ENCODE assay signal across 10 mouse cellular contexts in the genomic region with DNA sequence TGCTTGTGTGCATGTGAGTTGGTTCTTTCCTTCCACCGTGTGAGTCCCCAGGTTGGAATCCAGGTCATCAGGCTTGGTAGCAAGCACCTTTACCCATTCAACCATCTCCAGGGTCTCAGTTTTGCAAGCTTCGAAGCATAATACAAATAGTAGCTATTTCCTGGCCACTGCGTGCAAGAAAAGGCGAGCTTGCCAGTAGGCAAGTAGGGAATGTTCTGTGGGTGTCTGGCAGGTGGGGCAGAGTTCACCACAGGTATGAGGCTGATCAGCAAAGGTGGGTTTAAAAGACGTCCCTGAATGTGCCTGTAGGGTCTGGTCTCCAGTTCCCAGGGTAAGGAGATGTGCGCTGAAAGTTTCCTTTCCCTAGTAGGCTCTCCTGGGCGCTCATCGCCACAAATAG. TPM values are rescaled to one million over a fixed set of nuclear protein-coding genes. Genes with fewer than 3 reads are reported as not detected.
DNase-seq lines count a peak whose midpoint lies in the region; ATAC-seq lines count a peak whose summit lies in the region.
"Had no signal": no experiment of that assay in that cellular context is flagged by ENCODE, and none has a peak within 500 bp of the region (broad histone marks: within the 10 kb centered on the region; RNA-seq: fewer than 3 reads in every experiment).

No protein-coding gene starts in this region.

- H3K9me3 ChIP-seq in heart, embryonic 16.5 days (replicated peaks; ENCODE audit: control insufficient read depth, low read length), result no peaks in the 10 kb centered on the region
- H3K9me3 ChIP-seq in midbrain, embryonic 10.5 days (replicated peaks), result no peaks in the 10 kb centered on the region
- no peaks in the 10 kb centered on the region for H3K9me3 ChIP-seq in midbrain, embryonic 13.5 days
- no peaks in the 10 kb centered on the region for H3K9me3 ChIP-seq in limb, embryonic 12.5 days
- H3K9me3 ChIP-seq in stomach, embryonic 16.5 days (replicated peaks; ENCODE audit: control insufficient read depth, low read length), result no peaks in the 10 kb centered on the region
- H3K9me3 ChIP-seq: midbrain, embryonic 12.5 days had no signal

- WGBS in heart, embryonic 16.5 days, result 35% methylated on average over 8 of the region's 8 CpGs
- WGBS in midbrain, embryonic 10.5 days, result 45% methylated on average over 8 of the region's 8 CpGs
- 40% methylated on average over 8 of the region's 8 CpGs for WGBS in midbrain, embryonic 13.5 days
- 39% methylated on average over 8 of the region's 8 CpGs for WGBS in limb, embryonic 12.5 days
- WGBS in stomach, embryonic 16.5 days, result 39% methylated on average over 8 of the region's 8 CpGs

- peak overlapping the region; percentile 88 for H3K9ac ChIP-seq in heart, embryonic 16.5 days (ENCODE audit: low read length)
- H3K9ac ChIP-seq in midbrain, embryonic 13.5 days (replicated peaks), result no peak overlapping the region
- H3K9ac ChIP-seq in limb, embryonic 12.5 days (replicated peaks), result no peak overlapping the region
- H3K9ac ChIP-seq in stomach, embryonic 16.5 days (ENCODE audit: low read length), result peak overlapping the region; percentile 81
- H3K9ac ChIP-seq: midbrain, embryonic 12.5 days had no signal

- peaks cover 10% of the 10 kb centered on the region for H3K27me3 ChIP-seq in heart, embryonic 16.5 days (ENCODE audit: control insufficient read depth, insufficient read depth, low read length)
- H3K27me3 ChIP-seq in midbrain, embryonic 10.5 days (ENCODE audit: low read depth, poor library complexity, severe bottlenecking), result peaks cover 81% of the 10 kb centered on the region
- peaks cover 73% of the 10 kb centered on the region for H3K27me3 ChIP-seq in midbrain, embryonic 13.5 days
- peaks cover 73% of the 10 kb centered on the region for H3K27me3 ChIP-seq in limb, embryonic 12.5 days
- peaks cover 12% of the 10 kb centered on the region for H3K27me3 ChIP-seq in stomach, embryonic 16.5 days (ENCODE audit: control insufficient read depth, insufficient read depth, low read length)

- H3K4me2 ChIP-seq in heart, embryonic 16.5 days (ENCODE audit: low read depth, low read length), result peak overlapping the region; percentile 95
- H3K4me2 ChIP-seq in midbrain, embryonic 13.5 days (replicated peaks), result no peak overlapping the region; the same call in 1 of the 2 replicates
- H3K4me2 ChIP-seq in limb, embryonic 12.5 days, result 0 out of 2 replicates have a peak overlapping the region, but pooled peaks have one; percentile 86
- peak overlapping the region; percentile 86 for H3K4me2 ChIP-seq in stomach, embryonic 16.5 days (ENCODE audit: low read depth, low read length)

- H3K27ac ChIP-seq in heart, embryonic 16.5 days (ENCODE audit: low read length), result peak overlapping the region; percentile 99
- H3K27ac ChIP-seq in midbrain, embryonic 10.5 days (replicated peaks), result no peak overlapping the region
- H3K27ac ChIP-seq in midbrain, embryonic 13.5 days, result no peak overlapping the region
- H3K27ac ChIP-seq in limb, embryonic 12.5 days, result no peak overlapping the region
- 0 out of 2 replicates have a peak overlapping the region, but pooled peaks have one; percentile 56 for H3K27ac ChIP-seq in stomach, embryonic 16.5 days (ENCODE audit: low read length)
- H3K27ac ChIP-seq: midbrain, embryonic 12.5 days had no signal

- H3K4me1 ChIP-seq in heart, embryonic 16.5 days (ENCODE audit: control insufficient read depth, insufficient read depth, low read length), result no peaks in the 10 kb centered on the region
- peaks cover 19% of the 10 kb centered on the region for H3K4me1 ChIP-seq in midbrain, embryonic 10.5 days
- peaks cover 15% of the 10 kb centered on the region for H3K4me1 ChIP-seq in midbrain, embryonic 13.5 days (replicated peaks)
- H3K4me1 ChIP-seq in limb, embryonic 12.5 days (replicated peaks), result peaks cover 9% of the 10 kb centered on the region; the same call in 1 of the 2 replicates
- peaks cover 4% of the 10 kb centered on the region; the same call in 1 of the 2 replicates for H3K4me1 ChIP-seq in stomach, embryonic 16.5 days (ENCODE audit: control insufficient read depth, insufficient read depth, low read length)

- peak overlapping the region; percentile 77 for H3K4me3 ChIP-seq in heart, embryonic 16.5 days (ENCODE audit: low read length)
- peak overlapping the region; percentile 81; the same call in 1 of the 2 replicates for H3K4me3 ChIP-seq in midbrain, embryonic 10.5 days
- no peak overlapping the region for H3K4me3 ChIP-seq in midbrain, embryonic 13.5 days (replicated peaks)
- peak overlapping the region; percentile 78 for H3K4me3 ChIP-seq in limb, embryonic 12.5 days (replicated peaks)
- H3K4me3 ChIP-seq in stomach, embryonic 16.5 days (replicated peaks; ENCODE audit: low read length), result peak overlapping the region; percentile 73

- ATAC-seq in heart, embryonic 16.5 days (replicated peaks; ENCODE audit: extremely low read depth, insufficient read depth, low FRiP score), result no peak
- no peak for ATAC-seq in midbrain, embryonic 13.5 days
- ATAC-seq in limb, embryonic 12.5 days (ENCODE audit: insufficient number of reproducible peaks, insufficient read depth, low FRiP score, low TSS enrichment, low read depth), result no peak
- no peak for ATAC-seq in stomach, embryonic 16.5 days (ENCODE audit: insufficient read depth, low FRiP score)

- no peaks in the 10 kb centered on the region for H3K36me3 ChIP-seq in heart, embryonic 16.5 days (ENCODE audit: control insufficient read depth, insufficient read depth)
- no peaks in the 10 kb centered on the region for H3K36me3 ChIP-seq in midbrain, embryonic 10.5 days
- H3K36me3 ChIP-seq in midbrain, embryonic 13.5 days, result no peaks in the 10 kb centered on the region
- no peaks in the 10 kb centered on the region for H3K36me3 ChIP-seq in limb, embryonic 12.5 days
- H3K36me3 ChIP-seq in stomach, embryonic 16.5 days (ENCODE audit: control insufficient read depth, insufficient read depth, low read length), result no peaks in the 10 kb centered on the region
- H3K36me3 ChIP-seq: midbrain, embryonic 12.5 days had no signal

- DNase-seq in heart, adult 8-10 months (ENCODE audit: low spot score), result no peak
- no peak for DNase-seq in midbrain, embryonic 10.5 days (ENCODE audit: low spot score)
- no peak for DNase-seq in adrenal gland, postnatal 36 days
- no peak for DNase-seq in layer of hippocampus, postnatal 25 days (ENCODE audit: extremely low spot score in 1 of 2, low spot score in 1 of 2)
- DNase-seq: cerebellum, adult 9-11 months had no signal

RNA-seq across cellular contexts. Expression of gene Ppara, which starts 0.6 kb away (rescaled TPM):
- polyA plus RNA-seq in heart, embryonic 16.5 days (2015; fragmentation: Nextera tagmentation; extraction: Ambion mirVana), result 20.3 and 21.5 TPM in 2 replicates
- total RNA-seq in heart, adult 8-10 months (2022), result 10 to 100 TPM; 50.2 to 79.0 (median 59.5) TPM
- 0.51 and 0.78 TPM in 2 replicates for polyA plus RNA-seq in midbrain, embryonic 10.5 days (2016; fragmentation: Nextera tagmentation; extraction: Ambion mirVana)
- 0.54 and 0.96 TPM in 2 replicates for polyA plus RNA-seq in midbrain, embryonic 13.5 days (2015; fragmentation: Nextera tagmentation; extraction: Ambion mirVana)
- polyA plus RNA-seq in limb, embryonic 12.5 days (2016; fragmentation: Nextera tagmentation; extraction: Ambion mirVana), result 1.9 and 2.4 TPM in 2 replicates
- 8.7 and 12.2 TPM in 2 replicates for polyA plus RNA-seq in stomach, embryonic 16.5 days (2015; fragmentation: Nextera tagmentation; extraction: Ambion mirVana)
- 10 to 100 TPM; 23.9 to 38.5 TPM for total RNA-seq in adrenal gland, postnatal 36 days (2021)
- 1 to 10 TPM; 3.1 to 3.3 TPM for total RNA-seq in layer of hippocampus, postnatal 25 days (2021)

Comparison
In these comparisons a context has a peak if more than half of its experiments do, and no peak if none do; other contexts are left out.
1. H3K27ac ChIP-seq: peak in heart, embryonic 16.5 days (single experiment) and stomach, embryonic 16.5 days (single experiment); none in midbrain, embryonic 10.5 days (single experiment), midbrain, embryonic 13.5 days (single experiment) and limb, embryonic 12.5 days (single experiment).
2. H3K9ac ChIP-seq: peak in heart, embryonic 16.5 days (single experiment) and stomach, embryonic 16.5 days (single experiment); none in midbrain, embryonic 13.5 days (single experiment) and limb, embryonic 12.5 days (single experiment).